Mouse (Mus musculus): ENCODE results near the gene Epha8. TPM values are rescaled to one million over a fixed set of nuclear protein-coding genes. Genes with fewer than 3 reads are reported as not detected.

Epha8 gene
- 10 to 100 TPM; 21.6 to 23.0 TPM for total RNA-seq (2021)

GRCm38 (mm10) chr4:136956751-136957446 is at the start of gene Epha8:
Epha8 (minus strand) TSS chr4:136956816.
- intact Hi-C loops (cut with DNase I): no loop called here
- DNase-seq: no peak

GRCm38 (mm10) chr4:137001825-137002224 is 45.2 kb upstream of the Epha8 start:
- DNase-seq: peak; percentile 82
- intact Hi-C loops (cut with DNase I): no loop called here

- DNase-seq: peak; percentile 56
- intact Hi-C loops (cut with DNase I): no loop called here
Measured at GRCm38 (mm10) chr4:137001020-137001419, 44.4 kb upstream of the Epha8 start.

- DNase-seq: peak; percentile 30
- intact Hi-C loops (cut with DNase I): no loop called here
Measured at GRCm38 (mm10) chr4:136998371-136998770, 41.8 kb upstream of the Epha8 start.

GRCm38 (mm10) chr4:136997723-136998345 is 41.2 kb upstream of the Epha8 start:
- peak; percentile 68 for DNase-seq
- intact Hi-C loops (cut with DNase I): no loop called here

- DNase-seq: peak; percentile 47
- intact Hi-C loops (cut with DNase I): no loop called here
Measured at GRCm38 (mm10) chr4:136996933-136997332, 40.3 kb upstream of the Epha8 start.

- DNase-seq: peak; percentile 91
- intact Hi-C loops (cut with DNase I): no loop called here
Measured at GRCm38 (mm10) chr4:136995361-136995760, 38.7 kb upstream of the Epha8 start.

GRCm38 (mm10) chr4:136981993-136982695 is 25.5 kb upstream of the Epha8 start:
- no peak for DNase-seq
- intact Hi-C loops (cut with DNase I): loop anchor here (5.0 kb wide), 1 partner anchor 75 kb away; no protein-coding TSS in a partner anchor

- peak; percentile 80 for DNase-seq
- intact Hi-C loops (cut with DNase I): loop anchor here (5.0 kb wide), 1 partner anchor 74 kb away; no protein-coding TSS in a partner anchor
Measured at GRCm38 (mm10) chr4:136981347-136981746, 24.7 kb upstream of the Epha8 start.

GRCm38 (mm10) chr4:136980921-136981320 is 24.3 kb upstream of the Epha8 start:
- DNase-seq: no peak
- intact Hi-C loops (cut with DNase I): loop anchor here (5.0 kb wide), 1 partner anchor 74 kb away; no protein-coding TSS in a partner anchor

GRCm38 (mm10) chr4:136977244-136977643 is 20.6 kb upstream of the Epha8 start:
- intact Hi-C loops (cut with DNase I): loop anchor here (5.0 kb wide), 1 partner anchor 85 kb away; the partner anchor contains the start of gene C1qc
- no peak for DNase-seq

GRCm38 (mm10) chr4:136970939-136971338 is 14.3 kb upstream of the Epha8 start:
- DNase-seq: peak; percentile 65
- intact Hi-C loops (cut with DNase I): no loop called here

GRCm38 (mm10) chr4:136969503-136970276 is 13.1 kb upstream of the Epha8 start:
- DNase-seq: no peak
- intact Hi-C loops (cut with DNase I): no loop called here

GRCm38 (mm10) chr4:136969096-136969495 is 12.5 kb upstream of the Epha8 start:
- DNase-seq: no peak
- intact Hi-C loops (cut with DNase I): no loop called here

- no peak for DNase-seq
- intact Hi-C loops (cut with DNase I): no loop called here
Measured at GRCm38 (mm10) chr4:136967511-136967910, 10.9 kb upstream of the Epha8 start.

- peak; percentile 46 for DNase-seq
- intact Hi-C loops (cut with DNase I): no loop called here
Measured at GRCm38 (mm10) chr4:136966493-136967390, 10.1 kb upstream of the Epha8 start.

GRCm38 (mm10) chr4:136964990-136965421 is 8.4 kb upstream of the Epha8 start:
- peak; percentile 74 for DNase-seq
- intact Hi-C loops (cut with DNase I): no loop called here

- intact Hi-C loops (cut with DNase I): no loop called here
- no peak for DNase-seq
Measured at GRCm38 (mm10) chr4:136962447-136962846, 5.8 kb upstream of the Epha8 start.

- intact Hi-C loops (cut with DNase I): no loop called here
- DNase-seq: no peak
Measured at GRCm38 (mm10) chr4:136961642-136962285, 5.1 kb upstream of the Epha8 start.

Measured in left cerebral cortex, postnatal 4 days (tissue).